Mouse (Mus musculus) cerebellum, adult 11 months (tissue): ENCODE measurements around the gene Ptprk.

Source experiments
- DNase-seq: peaks from one replicate; pipeline ENCODE4 v3.0.0; 2022

The Ptprk gene

DNA sequence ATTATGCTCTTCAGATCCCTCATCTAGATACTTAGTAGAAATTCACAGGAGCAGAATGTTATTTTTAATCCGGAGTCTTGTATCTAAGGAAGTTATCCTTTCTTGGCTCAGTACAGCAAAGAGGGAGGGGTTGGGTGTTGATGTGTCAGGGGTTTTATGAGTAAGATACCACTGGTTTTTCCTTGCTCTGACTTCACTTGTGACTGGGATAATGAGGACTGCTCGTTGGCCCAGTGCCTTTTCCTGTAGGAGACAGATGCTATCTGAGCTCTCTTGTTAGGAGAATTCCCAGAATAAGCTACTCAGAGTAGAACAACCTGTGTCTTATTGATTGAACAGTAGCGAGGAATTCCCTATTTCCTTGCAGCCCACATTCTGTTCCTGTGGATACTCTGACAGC, 39.3 kb downstream of the Ptprk start:
- DNase-seq: no peak

DNA sequence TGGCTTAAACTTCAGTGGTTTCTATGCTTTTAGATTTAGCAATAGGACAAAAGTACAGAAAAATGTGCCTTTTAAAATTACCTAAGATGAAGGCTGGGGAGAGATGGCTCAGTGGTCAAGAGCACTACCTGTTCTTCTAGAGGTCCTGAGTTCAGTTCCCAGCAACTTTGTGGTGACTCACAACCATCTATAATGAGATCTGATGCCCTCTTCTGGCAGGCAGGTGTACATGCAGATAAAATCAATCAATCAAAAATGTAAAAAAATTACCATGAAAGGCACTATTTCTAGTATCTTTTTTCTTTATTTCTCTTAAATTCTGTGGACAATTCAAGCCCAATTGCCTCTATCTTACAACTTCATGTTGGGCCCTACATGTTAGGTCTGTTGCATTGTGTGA, 42.4 kb downstream of the Ptprk start:
- DNase-seq: no peak

DNA sequence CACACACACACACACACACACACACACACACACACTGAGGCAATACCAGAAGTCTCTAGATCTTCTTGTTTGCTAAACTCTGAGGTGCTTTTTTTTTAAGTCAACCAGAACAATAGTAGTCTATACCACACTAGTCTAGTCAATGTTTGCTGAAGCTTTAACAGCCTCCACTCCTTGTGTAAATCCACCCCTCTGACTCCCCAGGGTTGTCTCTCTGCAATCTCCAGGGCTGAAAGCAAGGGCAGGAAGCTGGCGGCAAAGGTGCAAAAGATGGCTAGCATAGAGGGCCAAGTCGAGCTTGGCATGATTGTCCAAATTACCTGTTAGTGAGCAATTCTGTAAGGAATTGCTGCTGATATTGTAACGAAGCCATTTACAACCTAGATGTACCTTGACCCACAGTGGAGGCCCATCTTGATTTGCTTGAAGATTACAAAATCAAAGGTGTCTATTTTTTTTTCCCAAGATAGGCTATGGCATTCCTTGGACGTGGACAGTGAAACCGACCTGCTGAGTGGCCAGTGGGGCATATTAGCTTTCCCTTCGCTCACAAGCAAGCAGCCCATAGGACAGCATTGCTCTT, 44.3 kb downstream of the Ptprk start:
- no peak for DNase-seq

DNA sequence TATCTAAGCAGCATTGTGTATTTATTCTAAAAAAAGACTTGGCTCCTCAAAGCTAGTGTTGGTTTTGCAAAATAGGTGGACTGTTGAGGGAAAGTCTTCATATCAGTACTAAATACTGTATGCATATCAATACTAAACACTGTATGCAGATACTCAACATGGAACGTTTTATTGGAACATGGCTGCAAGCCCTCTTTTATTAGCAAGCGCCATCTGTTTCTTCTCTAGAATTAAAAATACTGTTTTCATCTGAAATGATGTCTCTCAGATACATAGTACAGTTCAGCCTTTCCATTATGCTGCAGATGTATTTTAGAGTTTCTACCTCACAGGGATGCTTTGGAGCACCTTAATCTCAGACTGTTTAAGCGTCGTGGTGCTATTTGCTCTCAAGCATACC, 49.3 kb downstream of the Ptprk start:
- DNase-seq: no peak

DNA sequence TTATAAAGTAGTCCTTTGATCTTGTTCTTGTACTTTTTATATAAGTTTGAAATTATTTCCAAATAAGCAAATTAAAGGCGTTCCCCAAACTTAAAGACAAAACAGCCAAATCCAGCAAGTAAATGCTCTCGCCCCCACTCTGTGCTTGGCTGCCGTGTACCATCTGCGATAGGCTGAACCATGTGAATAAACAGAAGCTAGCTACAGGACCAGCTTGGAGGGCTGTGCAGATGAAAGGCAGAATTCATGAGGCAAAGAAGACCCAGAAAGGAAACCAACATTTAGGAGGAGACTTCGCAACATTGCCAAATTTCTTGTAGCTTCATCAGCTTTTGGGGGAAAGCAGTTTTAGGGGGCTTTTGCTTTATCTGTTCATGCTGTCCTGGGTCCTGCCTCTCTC, 53.4 kb downstream of the Ptprk start:
- DNase-seq: no peak

DNA sequence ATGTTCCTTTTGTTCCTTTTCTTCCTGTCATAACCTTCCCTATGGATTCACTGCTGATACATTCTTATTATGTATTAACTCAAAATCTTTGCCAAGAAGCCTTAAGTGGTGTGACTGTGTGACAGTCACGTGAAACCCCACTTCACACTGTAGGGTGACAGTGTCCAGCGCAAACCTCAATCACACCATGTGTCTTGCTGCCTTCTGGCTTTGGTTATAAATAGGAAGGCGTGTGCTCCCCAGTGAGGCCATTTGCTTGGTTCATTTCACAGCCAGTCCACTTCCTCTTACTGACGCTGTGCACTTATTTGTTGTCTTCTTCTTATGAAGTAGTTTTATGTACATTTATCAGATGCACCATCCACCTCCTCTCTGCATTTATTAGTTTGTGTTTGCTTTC, 53.8 kb downstream of the Ptprk start:
- DNase-seq: no peak

DNA sequence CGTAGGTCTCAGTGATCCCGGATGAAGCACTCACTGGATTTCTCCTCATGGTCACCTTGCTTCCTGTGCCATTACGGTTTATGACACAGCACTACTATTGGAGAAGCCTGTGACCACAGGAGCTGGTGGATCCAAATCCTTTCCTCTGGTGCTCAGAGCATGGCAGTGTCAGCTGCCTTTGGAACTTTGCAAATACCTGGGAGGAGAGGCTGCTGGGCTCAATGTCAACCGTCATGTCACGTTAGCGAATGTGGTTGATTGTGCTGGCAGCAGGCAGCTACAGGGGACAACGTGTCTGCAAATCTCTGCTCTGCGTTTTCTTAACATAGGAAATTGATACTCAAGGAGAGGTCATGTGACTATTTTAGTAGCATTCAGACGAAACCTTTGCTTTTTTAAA, 55.8 kb downstream of the Ptprk start:
- DNase-seq: no peak

DNA sequence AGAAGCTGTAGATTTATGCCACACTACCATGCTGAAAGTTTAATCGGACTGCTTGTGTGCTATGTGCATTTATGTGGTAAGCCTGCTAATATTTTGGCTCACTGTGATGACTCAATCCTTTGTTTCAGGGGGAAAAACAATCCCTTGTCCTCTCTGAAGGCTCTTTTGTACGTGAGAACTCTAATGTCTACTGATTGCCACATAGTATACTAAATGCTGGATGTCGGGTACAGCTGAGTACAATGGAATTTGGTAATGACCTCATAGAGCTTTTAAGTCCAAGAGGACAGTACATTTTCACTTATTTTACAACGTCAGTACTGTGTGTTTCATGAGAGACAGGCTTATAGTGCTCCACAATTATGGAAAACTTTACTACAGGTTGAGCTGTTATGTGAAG, 59.1 kb downstream of the Ptprk start:
- no peak for DNase-seq

DNA sequence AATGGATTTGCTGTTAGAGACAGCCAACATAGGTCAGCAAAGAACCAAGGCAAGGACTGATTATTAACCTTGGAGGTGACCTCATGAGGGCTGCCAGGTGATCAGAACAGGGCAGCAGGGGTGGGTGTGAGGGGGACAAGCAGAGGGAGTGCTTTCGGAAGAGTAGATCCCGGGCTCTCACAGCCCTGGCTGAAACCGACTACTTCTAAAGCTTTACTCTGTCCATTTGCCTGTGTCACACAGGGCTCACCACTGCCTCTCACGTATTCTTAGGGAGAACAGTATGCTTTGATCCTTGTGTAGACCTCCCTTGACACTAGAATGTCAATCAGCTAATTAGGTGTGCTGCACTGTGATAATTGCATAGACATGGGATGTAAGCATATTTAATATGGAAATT, 63.8 kb downstream of the Ptprk start:
- no peak for DNase-seq

DNA sequence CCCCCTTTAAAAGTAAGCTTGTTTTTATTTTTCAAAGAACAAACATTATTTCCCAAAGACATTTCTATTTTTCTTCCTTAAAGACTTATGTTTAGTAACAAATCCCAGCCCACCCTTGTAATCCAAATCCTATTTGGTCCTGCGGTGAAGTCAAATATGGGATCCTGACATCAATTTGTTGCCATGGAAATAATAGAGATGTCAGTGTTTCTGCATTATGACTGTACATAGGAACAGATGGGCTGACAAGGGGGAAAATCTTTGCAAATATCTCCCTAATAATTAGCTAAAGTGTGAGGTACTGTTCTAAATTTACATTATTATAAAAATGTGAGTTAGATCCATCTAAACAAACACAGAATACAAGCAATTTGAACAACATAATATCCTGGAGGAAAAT, 69.8 kb downstream of the Ptprk start:
- DNase-seq: no peak

DNA sequence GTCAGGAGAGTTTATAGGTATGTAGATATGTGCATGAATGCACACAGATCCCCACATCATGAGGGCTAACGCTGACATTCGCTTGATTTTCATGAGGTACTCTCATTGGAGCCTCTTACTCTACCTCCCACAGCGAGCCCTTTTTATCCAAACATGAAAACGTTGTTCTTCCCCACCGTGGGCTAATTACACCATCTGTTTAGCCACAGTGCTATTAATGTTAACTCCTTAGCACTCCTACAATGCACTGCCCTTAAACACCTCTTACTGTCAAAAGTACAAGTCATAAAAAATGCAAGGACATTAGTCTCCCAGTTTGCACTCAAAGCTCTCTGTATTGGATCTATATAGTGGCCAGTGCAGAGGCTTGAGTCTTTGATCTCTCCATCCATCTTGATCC, 70.7 kb downstream of the Ptprk start:
- no peak for DNase-seq

DNA sequence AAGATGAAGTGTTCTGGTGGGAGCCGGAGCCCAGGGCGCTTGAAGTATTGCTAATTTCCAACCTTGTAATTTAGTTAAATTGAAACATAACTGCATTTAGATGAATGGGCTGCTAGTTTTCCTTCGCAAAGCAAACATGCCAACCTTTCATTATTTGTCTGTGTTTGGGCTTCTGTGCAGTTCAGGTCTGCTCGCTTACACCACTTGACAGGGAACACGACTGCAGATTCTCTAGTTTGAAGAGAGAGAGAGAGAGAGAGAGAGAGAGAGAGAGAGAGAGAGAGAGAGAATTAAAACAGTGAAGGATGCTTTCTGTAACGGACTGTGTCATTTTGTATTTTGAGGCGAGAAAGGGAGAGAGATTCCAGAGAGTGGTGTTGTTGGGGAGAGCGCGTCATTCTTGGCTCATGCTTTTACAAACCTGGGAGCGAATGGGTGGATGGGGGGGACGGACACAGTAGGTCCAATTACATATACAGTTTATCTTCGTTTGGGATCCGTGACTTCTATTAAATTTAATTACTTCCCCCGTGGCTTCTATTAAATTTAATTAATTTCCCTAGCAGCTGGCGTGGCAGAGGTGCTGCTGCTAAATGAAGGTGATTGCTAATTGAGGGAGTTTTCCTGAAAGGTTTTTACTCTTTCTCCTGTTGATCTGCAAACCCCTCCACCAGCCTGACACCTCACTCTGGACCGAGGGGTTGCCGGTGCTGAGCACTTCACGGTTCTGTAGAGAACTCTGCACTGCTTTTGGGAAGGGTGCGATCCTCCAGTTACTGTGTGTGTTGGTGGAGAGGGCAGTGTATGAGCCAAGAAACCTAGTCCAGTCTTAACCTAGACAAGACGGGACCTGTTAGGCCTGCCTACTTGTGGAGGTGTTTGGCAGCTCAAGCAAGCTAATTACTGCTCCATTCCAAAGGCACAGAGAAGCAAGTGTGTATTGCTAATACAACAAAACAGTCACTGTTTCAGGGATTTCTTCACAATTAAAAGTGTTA, 81.4 kb downstream of the Ptprk start:
- no peak for DNase-seq

DNA sequence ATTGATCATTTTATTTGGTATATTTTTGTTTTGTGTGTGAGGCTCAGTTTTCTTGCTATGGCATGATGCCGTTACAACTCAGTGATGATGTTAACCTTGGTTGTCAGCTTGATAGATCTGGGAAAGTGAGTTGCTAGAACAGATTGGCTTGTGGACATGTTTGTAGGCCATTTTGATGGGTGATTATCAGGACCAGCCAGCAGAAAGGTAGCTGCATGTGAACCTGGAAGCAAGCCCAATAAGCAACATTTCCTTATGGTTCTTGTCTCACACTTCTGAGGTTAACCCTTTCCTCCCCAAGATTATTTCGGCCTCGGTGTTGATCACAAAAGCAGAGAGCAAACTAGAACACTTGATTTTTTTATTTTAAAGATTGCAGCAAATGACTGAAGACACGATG, 85.1 kb downstream of the Ptprk start:
- no peak for DNase-seq

DNA sequence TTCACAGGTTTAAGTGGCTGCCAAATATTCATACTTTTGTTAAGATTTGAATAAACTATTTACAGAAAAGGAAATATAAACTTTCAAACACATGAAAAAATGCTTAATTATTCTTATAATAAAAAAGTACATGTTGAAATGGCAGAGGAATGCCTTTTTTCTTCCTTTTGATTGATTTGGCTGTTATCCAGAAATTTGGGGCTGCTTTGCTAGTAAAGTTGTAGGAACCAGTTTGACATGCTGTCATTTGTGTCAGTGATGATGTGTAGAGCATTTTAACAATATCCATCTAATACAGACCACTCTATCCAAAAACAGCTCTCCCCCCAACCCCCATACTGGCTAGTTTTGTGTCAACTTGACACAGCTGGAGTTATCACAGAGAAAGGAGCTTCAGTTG, 86.7 kb downstream of the Ptprk start:
- no peak for DNase-seq

DNA sequence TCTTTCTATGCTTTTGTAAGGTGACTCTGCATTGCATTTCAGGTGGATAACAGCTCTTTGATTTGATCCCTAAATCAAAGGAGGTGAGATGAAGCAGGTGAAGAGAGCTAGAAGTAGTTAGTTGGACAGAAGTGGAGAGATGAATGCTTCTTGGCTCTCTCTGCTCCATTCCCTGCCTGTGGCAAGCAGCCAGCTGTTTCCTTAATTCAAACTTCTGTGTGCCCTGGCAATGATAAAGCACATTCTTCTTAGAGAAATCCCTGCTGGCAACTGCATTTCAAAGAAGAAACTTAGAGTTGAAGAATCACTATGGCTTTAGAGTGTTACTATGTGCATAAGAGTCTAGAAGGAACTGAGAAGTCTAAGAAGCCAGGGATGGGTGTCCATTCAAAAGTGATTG, 89.6 kb downstream of the Ptprk start:
- DNase-seq: no peak

DNA sequence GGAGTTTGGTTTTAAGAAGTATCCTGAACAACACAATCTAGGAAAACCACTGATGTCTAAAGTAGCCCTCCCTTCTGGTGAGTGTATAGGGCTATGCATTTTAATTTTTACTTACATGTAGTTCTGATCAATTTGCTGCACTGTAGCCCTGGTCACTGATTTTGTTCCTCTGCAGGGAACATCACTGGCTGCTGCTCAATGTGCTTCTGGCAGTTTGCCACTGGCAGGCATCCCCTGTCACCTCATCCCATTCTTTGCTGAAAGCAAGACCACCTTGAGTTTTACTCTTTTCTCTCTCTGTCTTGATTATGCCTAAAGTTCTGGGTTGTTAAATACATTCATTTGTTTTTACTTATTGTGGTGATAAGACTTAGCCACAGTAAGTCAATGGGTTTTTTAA, 90.1 kb downstream of the Ptprk start:
- no peak for DNase-seq

DNA sequence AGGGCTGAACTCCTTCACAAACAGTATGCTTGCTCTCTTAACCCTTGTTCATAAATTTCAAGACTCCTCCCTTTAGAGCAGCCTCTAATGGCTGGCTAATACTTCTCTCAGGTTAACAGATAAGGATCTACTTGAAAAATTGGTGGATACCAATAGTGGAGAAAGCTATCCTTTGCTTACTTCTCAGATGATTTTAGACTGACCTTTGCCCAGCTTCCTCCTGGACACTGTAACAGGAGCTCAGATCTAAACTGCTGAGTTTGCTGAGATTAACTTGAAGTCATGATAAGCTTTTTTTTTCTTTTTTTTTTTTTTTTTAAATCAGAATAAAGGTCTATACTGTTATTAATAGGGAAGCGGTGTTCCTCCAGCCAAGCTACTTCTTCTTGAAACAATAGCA, 92.0 kb downstream of the Ptprk start:
- DNase-seq: no peak

DNA sequence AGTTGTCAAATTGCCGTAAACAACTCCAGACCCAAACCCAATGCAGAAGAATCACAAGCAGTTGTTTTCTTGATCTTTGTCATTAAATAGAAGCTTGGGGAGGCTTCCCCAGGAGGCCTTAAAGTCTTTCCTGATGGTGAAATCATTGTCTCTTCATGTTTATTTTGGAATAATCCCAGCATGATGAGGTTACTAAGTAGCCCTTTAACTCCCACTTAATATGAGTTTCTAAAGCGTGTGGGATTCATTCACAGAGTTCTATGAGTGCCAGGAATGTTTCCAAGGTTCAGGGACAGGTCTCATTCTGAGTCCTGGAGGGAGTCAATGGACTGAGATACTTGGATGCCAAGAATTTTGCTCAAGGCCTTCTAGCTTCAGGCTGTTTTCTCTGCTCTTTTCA, 92.5 kb downstream of the Ptprk start:
- DNase-seq: no peak

DNA sequence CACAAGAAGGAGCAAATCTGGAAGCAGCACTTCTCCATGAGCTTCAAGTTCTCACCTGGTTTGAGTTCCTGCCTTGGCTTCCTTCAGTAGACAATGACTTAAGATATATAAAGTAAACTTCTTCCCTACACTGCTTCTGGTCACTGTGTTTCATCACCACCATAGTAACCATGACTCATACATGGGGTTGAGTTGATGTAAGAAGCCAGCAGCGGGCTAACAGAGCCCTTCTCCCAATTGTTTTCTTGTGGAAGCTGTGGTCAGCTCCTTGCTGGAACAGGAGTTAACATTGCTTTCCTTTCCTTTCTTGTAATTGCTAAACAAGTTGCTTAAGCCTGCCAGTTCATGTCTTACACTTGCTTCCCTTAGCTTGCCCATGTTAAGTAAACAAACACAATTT, 96.6 kb downstream of the Ptprk start:
- no peak for DNase-seq

DNA sequence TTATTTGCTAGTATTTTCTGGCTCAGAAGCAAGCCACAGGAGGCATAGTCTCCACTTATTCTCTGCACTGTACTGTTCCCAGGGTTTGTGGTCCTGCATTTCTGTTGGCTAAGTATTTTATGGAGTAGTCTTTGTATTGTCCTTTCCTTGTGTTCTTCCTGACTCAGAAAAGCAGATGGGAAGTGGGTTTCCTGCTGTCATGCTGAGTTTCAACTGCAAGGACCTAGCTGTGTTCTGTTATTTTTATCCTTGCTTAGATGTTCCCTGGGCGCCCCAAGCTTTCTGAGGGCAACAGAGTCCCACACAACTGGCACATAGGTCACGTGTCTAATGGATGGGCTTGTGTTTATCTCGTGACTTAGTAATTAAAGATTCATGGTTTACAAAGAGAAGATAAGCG, 104.3 kb downstream of the Ptprk start:
- no peak for DNase-seq

DNA sequence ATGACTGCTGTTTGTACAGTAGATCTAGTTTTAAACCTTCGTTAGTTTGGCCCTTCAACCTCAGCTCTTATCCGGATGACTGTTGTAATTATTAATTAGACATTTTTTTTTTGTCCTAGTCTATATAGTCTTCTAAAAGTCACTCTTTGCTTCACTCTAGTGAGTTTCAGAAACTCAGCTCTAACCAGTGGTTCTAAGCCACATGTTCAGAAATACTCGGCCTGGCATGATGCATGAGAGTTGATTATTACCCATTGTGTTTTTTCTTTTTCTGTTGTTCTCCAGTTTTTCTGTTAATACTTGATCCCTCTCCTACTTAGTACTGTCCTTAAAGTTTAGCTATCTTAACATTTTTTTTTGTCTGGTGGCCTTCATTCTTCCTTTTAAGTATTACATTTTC, 107.5 kb downstream of the Ptprk start:
- no peak for DNase-seq

DNA sequence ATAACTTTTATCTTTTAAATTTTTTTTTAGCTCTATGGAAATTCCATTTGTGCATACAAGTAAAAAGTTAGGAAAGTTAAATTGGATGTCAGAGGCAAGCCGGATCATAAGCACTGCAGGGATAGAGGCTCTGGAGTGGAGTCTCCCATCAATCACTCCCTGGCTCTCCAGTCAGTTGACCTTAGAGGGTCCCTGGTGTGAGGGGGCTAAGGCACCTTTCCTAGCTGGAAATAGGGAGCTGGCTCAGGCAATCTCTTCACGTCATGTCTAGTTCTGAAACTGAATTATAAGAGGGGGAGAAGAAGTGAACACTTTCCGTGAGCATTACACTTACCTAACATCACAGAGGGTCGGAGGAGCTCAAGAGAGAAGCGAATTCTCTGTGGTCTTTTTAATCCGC, 110.1 kb downstream of the Ptprk start:
- no peak for DNase-seq

DNA sequence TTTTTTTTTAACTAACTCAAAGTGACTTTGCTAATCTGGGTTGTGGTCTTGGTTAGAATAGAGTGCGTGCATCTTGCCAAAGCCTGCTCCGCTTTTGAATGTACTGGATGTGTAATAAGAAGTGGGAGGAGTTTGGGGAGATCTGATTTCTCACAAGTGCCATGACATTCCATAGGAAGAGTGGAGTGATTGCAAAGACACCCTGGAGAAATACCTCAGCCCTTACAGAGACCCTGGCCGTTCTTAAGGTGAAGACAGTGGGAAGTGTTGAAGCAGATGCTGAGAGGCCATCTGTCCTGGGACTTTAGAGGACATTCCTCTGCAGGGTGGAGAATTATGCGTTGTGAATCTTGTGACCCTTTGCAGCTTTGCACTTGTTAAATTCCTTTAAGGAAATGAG, 110.7 kb downstream of the Ptprk start:
- no peak for DNase-seq

DNA sequence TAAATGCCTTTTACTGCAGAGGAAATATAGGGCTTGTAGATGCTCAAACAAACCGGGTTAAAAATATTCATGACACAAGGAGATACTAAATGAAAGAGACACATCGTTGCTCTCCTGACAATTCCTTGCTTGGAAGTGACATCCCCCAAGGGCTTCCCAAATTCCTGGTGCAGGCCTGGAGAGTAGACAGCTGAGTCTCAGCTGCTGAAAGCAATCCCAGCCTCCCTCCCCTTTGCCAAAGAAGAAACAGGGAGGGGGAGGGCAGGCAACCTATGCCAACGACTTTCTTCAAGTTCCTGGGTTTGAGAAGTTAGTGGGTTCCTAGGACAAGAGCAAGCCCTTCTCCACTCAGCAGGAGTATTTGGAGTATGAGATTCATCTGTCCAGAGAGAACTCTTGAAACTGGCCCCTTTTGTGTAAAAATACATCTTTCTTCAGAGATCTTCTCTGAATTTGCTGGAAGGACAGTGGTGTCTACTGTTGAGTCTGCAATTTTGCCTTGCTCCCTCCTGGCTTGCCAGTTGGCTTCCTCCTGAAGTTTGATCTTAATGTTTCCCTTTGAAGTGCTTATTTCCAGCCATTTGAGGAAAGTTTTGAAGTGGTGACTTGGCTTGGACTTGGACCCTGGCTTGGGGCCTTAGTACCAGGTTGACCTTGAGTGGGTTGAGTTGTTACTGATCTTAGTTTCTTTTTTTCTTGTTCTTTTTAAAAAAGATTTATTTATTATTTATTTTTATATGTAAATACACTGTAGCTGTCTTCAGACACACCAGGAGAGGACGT, 111.6 kb downstream of the Ptprk start:
- no peak for DNase-seq
